Mouse (Mus musculus) cerebellum, adult 2 months (tissue): ENCODE measurements around the gene Meltf.

Source experiments
- CTCF ChIP-seq: fragments of 200-500 bp; IDR thresholded peaks from 2 replicates; pipeline ENCODE4 v1.5.1; 2011; ENCODE audit warnings: low read depth, mild to moderate bottlenecking, control low read depth, low read length, moderate library complexity, borderline replicate concordance; ENCODE audit not compliant: insufficient read depth
- POLR2A ChIP-seq: fragments of 200-500 bp; IDR thresholded peaks from 2 replicates; pipeline ENCODE4 v1.6.1; 2011; ENCODE audit warnings: low read length, control low read depth, borderline replicate concordance; ENCODE audit not compliant: insufficient read depth

- no peak for TF ChIP-seq POLR2A
- TF ChIP-seq CTCF, result no peak
Observed at GRCm38 (mm10) chr16:31917776-31918175, 39.2 kb downstream of the Meltf start.
